Mouse (Mus musculus) neural tube, embryonic 14.5 days (tissue): Measurements from ENCODE around the gene Bin2. TPM values are rescaled to one million over a fixed set of nuclear protein-coding genes. Genes with fewer than 3 reads are reported as not detected.
"Not testable (repeated sequence)": the region's sequence is repeated elsewhere in the genome, so short reads cannot be mapped to it uniquely, and the experiment has no call there.

Experiments
- ATAC-seq: fragments of 200-750 bp; cut with Nextera tagmentation; 2 replicates; pipeline ENCODE4 v1.8.0; 2017; ENCODE audit warnings: low read depth, mild to moderate bottlenecking, moderate TSS enrichment, moderate library complexity
- H3K27ac ChIP-seq: fragments of 300-500 bp; sonication (generic); 2 replicates; pipeline ENCODE4 v1.5.1; 2014; ENCODE audit warnings: low read depth, mild to moderate bottlenecking, control low read depth, low read length, moderate library complexity, mixed read lengths
- H3K27me3 ChIP-seq: fragments of 300-500 bp; sonication (generic); 2 replicates; pipeline ENCODE4 v1.6.1; 2014; ENCODE audit warnings: low read length; ENCODE audit not compliant: control insufficient read depth, insufficient read depth
- H3K36me3 ChIP-seq: fragments of 300-500 bp; sonication (generic); 2 replicates; pipeline ENCODE4 v1.6.1; 2014; ENCODE audit warnings: low read length, mixed read lengths; ENCODE audit not compliant: control insufficient read depth, insufficient read depth
- H3K4me1 ChIP-seq: fragments of 300-500 bp; sonication (generic); 2 replicates; pipeline ENCODE4 v1.6.1; 2014; ENCODE audit warnings: low read length; ENCODE audit not compliant: control insufficient read depth, insufficient read depth
- H3K4me2 ChIP-seq: fragments of 300-500 bp; sonication (generic); 2 replicates; pipeline ENCODE4 v1.6.1; 2014; ENCODE audit warnings: mild to moderate bottlenecking, low read depth, low read length, control low read depth
- H3K4me3 ChIP-seq: fragments of 300-500 bp; sonication (generic); 2 replicates; pipeline ENCODE4 v1.5.1; 2014; ENCODE audit warnings: low read depth, low read length, control low read depth, mixed read lengths
- H3K9ac ChIP-seq: fragments of 300-500 bp; sonication (generic); replicated peaks from 2 replicates; pipeline ENCODE4 v1.6.1; 2014; ENCODE audit warnings: low read depth, mild to moderate bottlenecking, control low read depth, low read length, mixed read lengths
- H3K9me3 ChIP-seq: fragments of 300-500 bp; sonication (generic); 2 replicates; pipeline ENCODE4 v1.6.1; 2016; ENCODE audit warnings: low read length; ENCODE audit not compliant: control insufficient read depth
- WGBS: fragments of 180-500 bp; shearing (Covaris S2); extraction: QIAGEN DNeasy Blood & Tissue Kit; methylation state at CpG from one replicate; pipeline ENCODE4 v1.1.7; 2014; 5-methylcytosine and 5-hydroxymethylcytosine counted together
- polyA plus RNA-seq: library from polyadenylated mRNA; unstranded; fragments of >200 nt; fragmentation: Nextera tagmentation; extraction: Ambion mirVana; gene quantifications from 2 replicates; pipeline ENCODE4 v1.2.1, GENCODE M21; 2014

Bin2 gene
- polyA plus RNA-seq, 1 experiment from 2014 or later: 1.4 TPM

- Histone ChIP-seq H3K9me3 (no peaks in the 10 kb centered on the region), H3K27ac (no peak overlapping the region), H3K4me1 (no peaks in the 10 kb centered on the region), H3K4me2 (no peak overlapping the region), H3K27me3 (no peaks in the 10 kb centered on the region), H3K36me3 (0 out of 2 replicates have a peak, but pooled peaks cover 3% of the 10 kb centered on the region), H3K4me3 (no peak overlapping the region), H3K9ac (no peak overlapping the region)
- WGBS: 88% methylated on average over 3 of the region's 3 CpGs
- ATAC-seq: no peak
These were observed 44.9 kb downstream of the Bin2 start for GRCm38 (mm10) chr15:100624435-100624834.

GRCm38 (mm10) chr15:100623754-100624153 is 45.6 kb downstream of the Bin2 start:
- no peak overlapping the region for H3K9ac ChIP-seq
- no peak overlapping the region for H3K27ac ChIP-seq
- H3K4me3 ChIP-seq: no peak overlapping the region
- ATAC-seq: no peak
- no peaks in the 10 kb centered on the region for H3K4me1 ChIP-seq
- H3K27me3 ChIP-seq: no peaks in the 10 kb centered on the region
- WGBS: 90% methylated on average over 9 of the region's 9 CpGs
- H3K9me3 ChIP-seq: no peaks in the 10 kb centered on the region
- peaks cover 9% of the 10 kb centered on the region; the same call in 1 of the 2 replicates for H3K36me3 ChIP-seq
- no peak overlapping the region for H3K4me2 ChIP-seq

- Histone ChIP-seq H3K9me3 (no peaks in the 10 kb centered on the region), H3K27me3 (no peaks in the 10 kb centered on the region), H3K36me3 (peaks cover 17% of the 10 kb centered on the region), H3K4me1 (no peaks in the 10 kb centered on the region), H3K9ac (no peak overlapping the region), H3K27ac (no peak overlapping the region), H3K4me2 (no peak overlapping the region), H3K4me3 (no peak overlapping the region)
- ATAC-seq: no peak
- 88% methylated on average over 7 of the region's 7 CpGs for WGBS
These were observed 47.2 kb downstream of the Bin2 start for GRCm38 (mm10) chr15:100622164-100622563.

- peaks cover 17% of the 10 kb centered on the region for H3K36me3 ChIP-seq
- H3K4me1 ChIP-seq, H3K4me3 ChIP-seq, H3K9ac ChIP-seq, H3K27me3 ChIP-seq, ATAC-seq, H3K9me3 ChIP-seq, H3K27ac ChIP-seq, H3K4me2 ChIP-seq: not testable (repeated sequence)
- 80% methylated on average over 9 of the region's 9 CpGs for WGBS
These were observed 47.7 kb downstream of the Bin2 start for GRCm38 (mm10) chr15:100621671-100622070.

DNA sequence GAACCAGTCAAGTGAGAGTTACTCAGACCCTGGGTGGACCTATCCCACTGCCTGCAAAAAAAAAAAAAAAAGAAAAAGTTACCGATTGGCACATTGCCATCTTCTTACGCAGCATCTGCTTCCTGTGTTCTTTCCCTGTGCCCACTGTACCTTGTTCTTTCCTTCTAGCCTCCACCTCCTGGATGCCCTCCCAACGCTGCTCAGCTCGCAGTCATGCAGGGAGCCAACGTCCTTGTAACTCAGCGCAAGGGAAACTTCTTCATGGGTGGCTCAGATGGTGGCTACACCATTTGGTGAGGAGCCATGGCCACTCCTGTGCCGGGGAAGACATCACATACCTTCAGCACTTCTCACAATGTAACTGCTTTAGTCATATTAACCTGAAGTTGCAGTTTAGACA is 50.2 kb downstream of the Bin2 start:
- Histone ChIP-seq H3K36me3 (peaks cover 17% of the 10 kb centered on the region), H3K27ac (no peak overlapping the region), H3K9ac (no peak overlapping the region), H3K9me3 (no peaks in the 10 kb centered on the region), H3K4me2 (no peak overlapping the region), H3K4me3 (no peak overlapping the region), H3K27me3 (no peaks in the 10 kb centered on the region), H3K4me1 (peaks cover 5% of the 10 kb centered on the region; the same call in 1 of the 2 replicates)
- 91% methylated on average over 7 of the region's 7 CpGs for WGBS
- ATAC-seq: no peak

DNA sequence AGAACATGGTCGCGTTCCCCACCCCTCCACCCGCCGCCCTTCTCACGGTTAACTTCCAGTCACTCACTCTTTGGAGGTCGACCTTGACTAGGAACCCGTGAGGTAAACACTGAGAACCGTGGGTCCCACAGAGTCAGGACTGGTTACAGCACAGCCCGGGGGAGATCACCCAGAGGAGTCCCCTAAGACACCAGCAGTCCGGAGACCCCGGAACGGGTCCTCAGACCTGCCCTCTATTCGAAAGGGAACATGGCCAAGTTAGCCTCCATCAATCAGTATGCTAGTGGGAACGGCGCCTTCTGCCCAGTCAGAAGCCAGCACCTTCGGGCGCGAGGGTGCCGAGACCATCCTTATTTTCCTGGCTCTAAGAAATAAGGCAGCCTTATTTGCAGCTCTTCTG is 53.1 kb downstream of the Bin2 start:
- WGBS: 1% methylated on average over 19 of the region's 19 CpGs
- no peaks in the 10 kb centered on the region for H3K27me3 ChIP-seq
- peaks cover 17% of the 10 kb centered on the region for H3K36me3 ChIP-seq
- peaks cover 11% of the 10 kb centered on the region; the same call in 1 of the 2 replicates for H3K4me1 ChIP-seq
- H3K9ac ChIP-seq: peak overlapping the region; percentile 93
- no peaks in the 10 kb centered on the region for H3K9me3 ChIP-seq
- peak overlapping the region; percentile 83 for H3K4me3 ChIP-seq
- H3K27ac ChIP-seq: peak overlapping the region; percentile 97
- peak; percentile 24 for ATAC-seq
- H3K4me2 ChIP-seq: peak overlapping the region; percentile 62

DNA sequence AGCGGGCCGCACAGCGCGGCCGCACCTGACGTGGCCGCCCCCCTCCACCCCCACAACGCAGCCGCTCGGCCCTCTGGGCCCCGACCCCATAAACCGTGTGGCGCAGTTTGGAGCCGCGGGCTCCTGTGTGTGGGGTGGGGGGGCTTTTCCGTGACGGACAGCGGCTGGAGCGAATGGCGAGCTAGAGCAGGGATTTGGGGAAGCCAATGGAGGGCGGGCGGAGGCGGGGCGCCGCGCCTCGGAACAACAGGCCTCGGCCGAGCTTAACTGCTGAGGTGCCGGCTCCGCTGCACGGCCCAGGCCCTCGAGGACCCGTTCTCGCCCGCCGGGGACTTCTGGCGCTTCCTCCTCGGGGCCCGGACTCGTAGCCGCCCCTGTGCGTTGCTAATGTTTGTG is 53.5 kb downstream of the Bin2 start:
- under 1% methylated on average over 43 of the region's 43 CpGs for WGBS
- Histone ChIP-seq H3K27ac (peak overlapping the region; percentile 97), H3K4me3 (peak overlapping the region; percentile 83), H3K36me3 (peaks cover 17% of the 10 kb centered on the region), H3K9ac (peak overlapping the region; percentile 93), H3K4me1 (peaks cover 11% of the 10 kb centered on the region; the same call in 1 of the 2 replicates), H3K9me3 (no peaks in the 10 kb centered on the region), H3K27me3 (no peaks in the 10 kb centered on the region), H3K4me2 (peak overlapping the region; percentile 62)
- peak; percentile 89 for ATAC-seq

DNA sequence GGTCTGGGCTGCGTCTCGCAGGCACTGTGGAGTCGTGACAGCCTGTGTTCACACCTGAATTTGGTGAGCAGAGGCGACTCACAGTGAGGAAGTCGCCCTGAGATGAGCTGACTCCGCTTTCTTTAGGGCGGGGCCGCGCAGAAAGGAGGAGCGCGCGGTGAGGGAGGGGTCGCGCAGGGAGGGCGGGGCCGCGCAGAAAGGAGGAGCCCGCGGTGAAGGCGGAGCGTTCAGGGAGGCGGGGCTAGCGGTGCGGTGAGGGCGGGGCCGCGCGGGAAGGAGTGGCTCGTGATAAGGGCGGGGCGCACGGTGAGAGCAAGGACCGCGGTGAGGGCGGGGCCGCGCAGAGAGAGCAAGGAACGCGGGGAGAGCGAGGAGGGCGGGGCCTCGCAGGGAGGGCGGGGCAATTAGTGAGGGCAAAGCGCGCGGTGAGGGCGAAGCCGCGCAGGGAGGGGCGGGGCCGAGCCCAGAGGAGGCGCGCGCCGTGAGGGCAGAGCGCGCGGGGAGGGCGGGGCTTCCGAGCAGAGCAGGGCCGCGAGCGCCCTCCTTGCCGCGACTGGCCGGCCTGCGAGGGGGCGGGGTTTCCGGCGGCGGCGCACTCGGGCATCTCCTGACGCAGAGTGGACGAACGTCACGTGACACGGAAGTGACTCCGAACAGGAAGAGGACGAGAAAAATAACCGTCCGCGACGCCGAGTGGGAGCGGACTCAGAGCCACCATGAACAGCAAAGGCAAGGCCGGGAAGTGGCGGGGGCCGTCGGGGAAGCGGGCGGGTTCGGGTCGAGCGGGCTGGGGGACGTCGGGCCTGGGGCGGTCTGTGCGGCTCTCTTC is 54.1 kb downstream of the Bin2 start, which contains the start of gene Dazap2:
TSS of gene Dazap2 (plus strand) at position 354 of the 829 bp plus-strand sequence.
- WGBS: under 1% methylated on average over 82 of the region's 99 CpGs
- peak within 1 kb of the TSS; percentile 76 for H3K4me2 ChIP-seq
- peak within 1 kb of the TSS; percentile 83 for H3K4me3 ChIP-seq
- peaks cover 15% of the 10 kb centered on the region for H3K36me3 ChIP-seq
- no peaks in the 10 kb centered on the region for H3K27me3 ChIP-seq
- H3K9ac ChIP-seq: peak within 1 kb of the TSS; percentile 93
- peaks cover 11% of the 10 kb centered on the region; the same call in 1 of the 2 replicates for H3K4me1 ChIP-seq
- H3K9me3 ChIP-seq: no peaks in the 10 kb centered on the region
- H3K27ac ChIP-seq: peak within 1 kb of the TSS; percentile 97
- peak; percentile 85 for ATAC-seq
